Mouse (Mus musculus) brain, embryonic 14.5 days (tissue): ENCODE data around the gene Ccdc107. TPM values are rescaled to one million over a fixed set of nuclear protein-coding genes. Genes with fewer than 3 reads are reported as not detected.
"Not testable (repeated sequence)": the region's sequence is repeated elsewhere in the genome, so short reads cannot be mapped to it uniquely, and the experiment has no call there.

Source experiments
- DNase-seq: peaks from one replicate; pipeline ENCODE4 v3.0.0-alpha.2; 2011; ENCODE audit warnings: low read depth
- CTCF ChIP-seq: fragments of 200-500 bp; IDR thresholded peaks from 2 replicates; pipeline ENCODE4 v1.5.1; 2012; ENCODE audit warnings: inconsistent platforms, mild to moderate bottlenecking, moderate library complexity, borderline replicate concordance; ENCODE audit not compliant: insufficient read depth, insufficient read length; ENCODE audit errors: extremely low read depth
- POLR2A ChIP-seq: fragments of 200-500 bp; IDR thresholded peaks from 2 replicates; pipeline ENCODE4 v1.6.1; 2012; ENCODE audit warnings: mild to moderate bottlenecking, inconsistent platforms, borderline replicate concordance; ENCODE audit not compliant: poor library complexity, insufficient read depth, insufficient read length, severe bottlenecking; ENCODE audit errors: extremely low read depth
- polyA plus RNA-seq: library from polyadenylated mRNA; depleted of rRNA; stranded (reverse); fragments of >200 nt; gene quantifications from 2 replicates; pipeline ENCODE4 v1.2.3, GENCODE M21; 2012

Gene Ccdc107
- polyA plus RNA-seq, 1 experiment: 100.0 TPM

GRCm38 (mm10) chr4:43470301-43470700 is 22.4 kb upstream of the Ccdc107 start:
- TF ChIP-seq CTCF (no peak), POLR2A (no peak)
- DNase-seq: no peak

- DNase-seq: no peak
- TF ChIP-seq POLR2A (no peak), CTCF (no peak)
Observed at GRCm38 (mm10) chr4:43473636-43474035, 19.1 kb upstream of the Ccdc107 start.

- DNase-seq: no peak
- TF ChIP-seq CTCF (no peak), POLR2A (no peak)
Observed at GRCm38 (mm10) chr4:43476604-43477003, 16.1 kb upstream of the Ccdc107 start.

GRCm38 (mm10) chr4:43477857-43478533 is 14.7 kb upstream of the Ccdc107 start:
- peak; percentile 96 for DNase-seq
- TF ChIP-seq POLR2A (no peak), CTCF (peak; percentile 48; the same call in 1 of the 2 replicates)

GRCm38 (mm10) chr4:43478534-43478858 is 14.2 kb upstream of the Ccdc107 start:
- DNase-seq: no peak
- TF ChIP-seq CTCF: no peak
- TF ChIP-seq POLR2A: no peak

- peak; percentile 59 for DNase-seq
- TF ChIP-seq POLR2A (no peak), CTCF (peak; percentile 46; the same call in 1 of the 2 replicates)
Observed at GRCm38 (mm10) chr4:43478906-43479832, 13.5 kb upstream of the Ccdc107 start.

GRCm38 (mm10) chr4:43480985-43481384 is 11.7 kb upstream of the Ccdc107 start:
- no peak for TF ChIP-seq CTCF
- TF ChIP-seq POLR2A: no peak
- DNase-seq: no peak

GRCm38 (mm10) chr4:43481894-43482456 is 10.7 kb upstream of the Ccdc107 start:
- no peak for DNase-seq
- no peak for TF ChIP-seq CTCF
- TF ChIP-seq POLR2A: no peak

- TF ChIP-seq POLR2A (no peak), CTCF (no peak)
- no peak for DNase-seq
Observed at GRCm38 (mm10) chr4:43482591-43482990, 10.1 kb upstream of the Ccdc107 start.

GRCm38 (mm10) chr4:43483535-43484091 is 9.1 kb upstream of the Ccdc107 start, which contains the start of gene Sit1:
Sit1 (minus strand) TSS chr4:43483734.
- no peak for DNase-seq
- TF ChIP-seq POLR2A (no peak), CTCF (no peak)

GRCm38 (mm10) chr4:43485666-43486065 is 7.0 kb upstream of the Ccdc107 start:
- not testable (repeated sequence) for DNase-seq
